Mouse (Mus musculus) CH12.LX (cell line): Measurements from ENCODE around the gene Celf2. TPM values are rescaled to one million over a fixed set of nuclear protein-coding genes. Genes with fewer than 3 reads are reported as not detected.

Source experiments
- DNase-seq: peaks from one replicate; pipeline ENCODE4 v3.0.0-alpha.2; 2013; ENCODE audit errors: extremely low read depth
- H3K27ac ChIP-seq: 2 replicates; pipeline ENCODE4 v1.5.1; 2012; ENCODE audit warnings: low read depth, mild to moderate bottlenecking, control low read depth, moderate library complexity; ENCODE audit not compliant: insufficient read depth
- H3K27me3 ChIP-seq: replicated peaks from 2 replicates; pipeline ENCODE3; 2012; ENCODE audit warnings: inconsistent platforms
- H3K36me3 ChIP-seq, 2 experiments: replicated peaks in 1 of 2; 2 replicates each; pipeline versions ENCODE3 to v1.6.1; 2012; ENCODE audit warnings: inconsistent platforms in 1 of 2, low read length in 1 of 2, mild to moderate bottlenecking in 1 of 2, mixed read lengths in 1 of 2, moderate library complexity in 1 of 2; ENCODE audit not compliant: control insufficient read depth in 1 of 2, insufficient read depth in 1 of 2
- H3K4me1 ChIP-seq, 2 experiments: 2 replicates each; pipeline ENCODE4 v1.6.1; 2012; ENCODE audit warnings: inconsistent platforms in 1 of 2, moderate library complexity in 1 of 2; ENCODE audit not compliant: insufficient read depth in 2 of 2, control insufficient read depth in 1 of 2
- H3K4me2 ChIP-seq: 2 replicates; pipeline ENCODE4 v1.6.1; 2012; ENCODE audit warnings: low read depth, mild to moderate bottlenecking, control low read depth; ENCODE audit not compliant: poor library complexity, insufficient read depth, severe bottlenecking
- H3K4me3 ChIP-seq, 3 experiments: fragments of 150-350 bp in 1 of 3; sonication (generic) in 1 of 3; replicated peaks in 1 of 3; 2 replicates each; pipeline versions ENCODE3 to v1.5.1; 2011 to 2012; ENCODE audit warnings: low read depth in 2 of 3, low read length in 2 of 3, mild to moderate bottlenecking in 2 of 3, moderate library complexity in 2 of 3, control low read depth in 1 of 3, improper control_type of control experiment in 1 of 3, inconsistent platforms in 1 of 3, mixed read lengths in 1 of 3; ENCODE audit not compliant: poor library complexity in 1 of 3
- H3K79me2 ChIP-seq: replicated peaks from 2 replicates; pipeline ENCODE4 v1.6.1; 2012; ENCODE audit warnings: mild to moderate bottlenecking, moderate library complexity; ENCODE audit not compliant: control insufficient read depth, poor library complexity, insufficient read depth, severe bottlenecking; ENCODE audit errors: extremely low read depth
- H3K9ac ChIP-seq: 2 replicates; pipeline ENCODE4 v1.6.1; 2012; ENCODE audit warnings: low read depth, mild to moderate bottlenecking, control low read depth, moderate library complexity; ENCODE audit not compliant: insufficient read depth
- H3K9me3 ChIP-seq: replicated peaks from 2 replicates; pipeline ENCODE3; 2012; ENCODE audit warnings: low read length, inconsistent platforms, mixed read lengths
- BHLHE40 ChIP-seq: IDR thresholded peaks from 2 replicates; pipeline ENCODE4 v1.6.1; 2011; ENCODE audit warnings: mild to moderate bottlenecking, low read depth, low read length, improper control_type of control experiment
- CHD2 ChIP-seq: IDR thresholded peaks from 2 replicates; pipeline ENCODE4 v1.6.1; 2011; ENCODE audit warnings: low read length, improper control_type of control experiment
- CTCF ChIP-seq, 2 experiments: IDR thresholded peaks in 1 of 2; conservative IDR thresholded peaks in 1 of 2; 2 replicates each; pipeline ENCODE4 v1.5.1; 2011 to 2012; ENCODE audit warnings: low read depth in 2 of 2, low read length in 2 of 2, improper control_type of control experiment in 1 of 2, inconsistent platforms in 1 of 2, mild to moderate bottlenecking in 1 of 2, moderate library complexity in 1 of 2
- E2F4 ChIP-seq: IDR thresholded peaks from 2 replicates; pipeline ENCODE4 v1.6.1; 2011; ENCODE audit warnings: low read depth, low read length, improper control_type of control experiment; ENCODE audit not compliant: insufficient replicate concordance
- EP300 ChIP-seq: IDR thresholded peaks from 2 replicates; pipeline ENCODE4 v1.6.1; 2011; ENCODE audit warnings: low read length, improper control_type of control experiment
- ETS1 ChIP-seq: conservative IDR thresholded peaks from 2 replicates; pipeline ENCODE4 v1.6.1; 2012; ENCODE audit warnings: low read depth, mild to moderate bottlenecking, inconsistent platforms, low read length, improper control_type of control experiment, moderate library complexity
- GABPA ChIP-seq: IDR thresholded peaks from 2 replicates; pipeline ENCODE4 v1.6.1; 2012; ENCODE audit warnings: low read depth, low read length, improper control_type of control experiment, inconsistent platforms; ENCODE audit not compliant: insufficient replicate concordance
- IRF4 ChIP-seq: IDR thresholded peaks from 2 replicates; pipeline ENCODE4 v1.6.1; 2014; ENCODE audit warnings: low read depth, mild to moderate bottlenecking, inconsistent platforms, low read length, improper control_type of control experiment
- JUN ChIP-seq: IDR thresholded peaks from 2 replicates; pipeline ENCODE4 v1.6.1; 2011; ENCODE audit warnings: low read depth, mild to moderate bottlenecking, low read length, improper control_type of control experiment, moderate library complexity; ENCODE audit not compliant: insufficient read depth
- JUND ChIP-seq: conservative IDR thresholded peaks from 2 replicates; pipeline ENCODE4 v1.6.1; 2011; ENCODE audit warnings: low read depth, low read length, improper control_type of control experiment
- KAT2A ChIP-seq: IDR thresholded peaks from 2 replicates; pipeline ENCODE4 v1.6.1; 2012; ENCODE audit warnings: low read length, improper control_type of control experiment, inconsistent platforms; ENCODE audit not compliant: insufficient replicate concordance
- MAX ChIP-seq: IDR thresholded peaks from 2 replicates; pipeline ENCODE4 v1.6.1; 2011; ENCODE audit warnings: low read length, improper control_type of control experiment
- MAZ ChIP-seq: IDR thresholded peaks from 2 replicates; pipeline ENCODE4 v1.6.1; 2012; ENCODE audit warnings: low read depth, mild to moderate bottlenecking, inconsistent platforms, low read length, improper control_type of control experiment, moderate library complexity
- MEF2A ChIP-seq: IDR thresholded peaks from 2 replicates; pipeline ENCODE4 v1.6.1; 2014; ENCODE audit warnings: low read depth, mild to moderate bottlenecking, inconsistent platforms, low read length, improper control_type of control experiment, borderline replicate concordance
- PAX5 ChIP-seq: IDR thresholded peaks from 2 replicates; pipeline ENCODE4 v1.6.1; 2012; ENCODE audit warnings: low read length, inconsistent platforms, mixed read lengths
- RAD21 ChIP-seq: IDR thresholded peaks from 2 replicates; pipeline ENCODE4 v1.6.1; 2011; ENCODE audit warnings: low read depth, mild to moderate bottlenecking, low read length, improper control_type of control experiment, moderate library complexity
- RCOR1 ChIP-seq: conservative IDR thresholded peaks from 2 replicates; pipeline ENCODE4 v1.6.1; 2012; ENCODE audit warnings: low read depth, mild to moderate bottlenecking, inconsistent platforms, low read length, improper control_type of control experiment
- SIN3A ChIP-seq: IDR thresholded peaks from 2 replicates; pipeline ENCODE4 v1.6.1; 2012; ENCODE audit warnings: low read length, improper control_type of control experiment, inconsistent platforms
- SMC3 ChIP-seq: IDR thresholded peaks from 2 replicates; pipeline ENCODE4 v1.6.1; 2011; ENCODE audit warnings: low read depth, low read length, improper control_type of control experiment
- UBTF ChIP-seq: IDR thresholded peaks from 2 replicates; pipeline ENCODE4 v1.6.1; 2012; ENCODE audit warnings: low read depth, mild to moderate bottlenecking, inconsistent platforms, low read length, improper control_type of control experiment, moderate library complexity
- USF1 ChIP-seq: IDR thresholded peaks from 2 replicates; pipeline ENCODE4 v1.6.1; 2014; ENCODE audit warnings: low read depth, mild to moderate bottlenecking, inconsistent platforms, low read length, improper control_type of control experiment
- USF2 ChIP-seq: conservative IDR thresholded peaks from 2 replicates; pipeline ENCODE4 v1.6.1; 2011; ENCODE audit warnings: low read depth, low read length, improper control_type of control experiment
- ZC3H11A ChIP-seq: IDR thresholded peaks from 2 replicates; pipeline ENCODE4 v1.6.1; 2012; ENCODE audit warnings: low read depth, mild to moderate bottlenecking, inconsistent platforms, low read length, improper control_type of control experiment
- ZKSCAN1 ChIP-seq: IDR thresholded peaks from 2 replicates; pipeline ENCODE4 v1.6.1; 2012; ENCODE audit warnings: low read depth, inconsistent platforms, low read length, improper control_type of control experiment, borderline replicate concordance
- ZMIZ1 ChIP-seq: IDR thresholded peaks from 2 replicates; pipeline ENCODE4 v1.6.1; 2012; ENCODE audit warnings: low read depth, mild to moderate bottlenecking, inconsistent platforms, low read length, improper control_type of control experiment
- ZNF384 ChIP-seq: IDR thresholded peaks from 2 replicates; pipeline ENCODE4 v1.6.1; 2012; ENCODE audit warnings: low read depth, low read length, improper control_type of control experiment, inconsistent platforms
- dilution Hi-C: fragments of 300-500 bp; cut with MboI; formaldehyde crosslinking; loops from 2 replicates; pipeline ENCODE4 v1.14.3; 2020; ENCODE audit warnings: low sequenced_read_pairs; ENCODE audit not compliant: extremely low pct_unique_long_range_greater_than_20kb, extremely low pct_ligation_motif_present
- in situ Hi-C: fragments of 300-500 bp; cut with MboI; formaldehyde crosslinking; loops from 3 replicates; pipeline ENCODE4 v1.14.3; 2019; ENCODE audit warnings: low sequenced_read_pairs, low pct_ligation_motif_present, low pct_unique_long_range_greater_than_20kb, mixed read lengths
- polyA plus RNA-seq: library from polyadenylated mRNA; unstranded; fragments of >175 nt; gene quantifications from 2 replicates; pipeline ENCODE4 v1.2.1, GENCODE M21; 2012; ENCODE audit warnings: low read depth; ENCODE audit not compliant: insufficient read length
- total RNA-seq, 2 experiments: library from RNA; depleted of rRNA; stranded (reverse); fragments of 300-350 nt in 1 of 2; fragments of >200 nt in 1 of 2; gene quantifications; 2 replicates each; pipeline ENCODE4 v1.2.3; 2012 to 2014

The Celf2 gene
- total and polyA plus RNA-seq, 3 experiments: 51.0 to 143 (median 103) TPM

DNA sequence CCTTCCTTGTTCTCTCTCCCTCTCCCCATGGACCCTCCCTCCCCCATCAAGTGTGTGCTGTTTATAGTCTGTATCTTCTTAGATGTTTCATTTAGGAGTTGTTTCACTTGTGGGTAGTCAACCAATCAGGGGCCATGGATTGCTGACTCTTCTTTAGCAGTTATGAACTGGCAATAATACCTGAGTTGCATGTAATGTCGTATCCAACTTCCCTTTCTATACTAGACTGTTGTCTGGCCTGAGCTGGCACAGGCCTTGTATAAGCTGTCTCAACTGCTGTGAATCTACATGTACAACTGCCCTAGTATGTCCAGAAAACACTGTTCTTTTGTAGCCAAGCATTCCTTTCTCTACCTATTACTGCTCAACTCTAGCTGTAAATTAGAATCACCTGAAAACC, 813.0 kb downstream of the Celf2 start:
- Histone ChIP-seq H3K4me3 (no peak overlapping the region), H3K79me2 (peaks cover 53% of the 10 kb centered on the region)
- no peak for DNase-seq
- TF ChIP-seq ZKSCAN1: no peak
- TF ChIP-seq RCOR1: no peak
- TF ChIP-seq IRF4: no peak
- TF ChIP-seq, all 38 proteins: peak for 0
- peaks cover 16 to 79% of the 10 kb centered on the region in 2 experiments for H3K4me1 ChIP-seq
- no peak overlapping the region for H3K9ac ChIP-seq
- H3K9me3 ChIP-seq: no peaks in the 10 kb centered on the region
- H3K27ac ChIP-seq: peak overlapping the region; percentile 66
- no peaks in the 10 kb centered on the region for H3K27me3 ChIP-seq
- dilution Hi-C loops: no loop called here
- no peak overlapping the region for H3K4me2 ChIP-seq
- in situ Hi-C loops: no loop called here
- peaks cover 6 to 38% of the 10 kb centered on the region in 2 experiments for H3K36me3 ChIP-seq

DNA sequence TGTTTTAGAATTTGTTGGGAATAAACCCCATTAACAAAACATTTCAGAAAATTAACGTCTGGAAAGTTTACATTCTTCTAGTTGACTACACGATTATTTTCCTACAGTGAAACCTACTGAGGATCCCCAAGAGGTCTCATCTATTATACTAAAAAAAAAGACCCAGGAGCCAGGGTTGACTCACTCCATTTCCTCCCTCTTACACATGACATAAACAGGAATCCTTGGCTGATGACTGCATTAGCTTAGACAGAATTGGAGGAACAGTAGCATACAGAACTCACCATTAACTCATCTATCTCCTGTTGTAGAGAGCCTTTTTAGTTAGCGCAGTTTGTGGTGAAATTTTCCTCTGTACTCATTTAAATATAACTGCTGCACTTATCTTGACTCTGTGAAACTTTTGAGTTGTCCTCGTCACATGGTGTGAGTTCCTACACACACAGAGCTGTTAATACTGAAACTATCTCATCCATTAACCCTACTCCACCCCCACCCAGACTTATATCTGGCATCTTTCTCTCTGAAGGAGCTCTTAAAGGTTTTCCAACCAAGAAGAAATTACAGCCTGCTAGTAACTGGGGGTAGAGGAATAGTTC, 813.9 kb downstream of the Celf2 start:
- no peak overlapping the region for H3K4me3 ChIP-seq
- peaks cover 16 to 86% of the 10 kb centered on the region in 2 experiments for H3K4me1 ChIP-seq
- H3K9ac ChIP-seq: peak overlapping the region; percentile 60
- H3K79me2 ChIP-seq: peaks cover 55% of the 10 kb centered on the region
- H3K27ac ChIP-seq: peak overlapping the region; percentile 66
- peak overlapping the region; percentile 97 for H3K4me2 ChIP-seq
- in situ Hi-C loops (no loop called here), dilution Hi-C loops (no loop called here)
- peaks cover 6 to 38% of the 10 kb centered on the region in 2 experiments for H3K36me3 ChIP-seq
- TF ChIP-seq JUN (peak; percentile 49), CTCF (conservative IDR thresholded peaks at IDR 0.05 in 1 of 2, IDR thresholded peaks at IDR 0.05 in 1 of 2; ENCODE audit: low read depth in 2 of 2, low read length in 2 of 2) (no peak), MEF2A (peak; percentile 61; the same call in 1 of the 2 replicates), PAX5 (no peak), JUND (0 out of 2 replicates have a peak, but pooled peaks have one; percentile 48), MAX (peak; percentile 56; the same call in 1 of the 2 replicates), MAZ (no peak), CHD2 (0 out of 2 replicates have a peak, but pooled peaks have one; percentile 32), ZMIZ1 (no peak), ZNF384 (peak; percentile 78), SMC3 (no peak), BHLHE40 (peak; percentile 30; the same call in 1 of the 2 replicates), EP300 (peak; percentile 72), USF2 (no peak), E2F4 (no peak), ETS1 (peak; percentile 62), IRF4 (peak; percentile 45), USF1 (peak; percentile 29; the same call in 1 of the 2 replicates), KAT2A (no peak), SIN3A (peak; percentile 74), GABPA (no peak), ZC3H11A (no peak), UBTF (no peak), RAD21 (no peak; the same call in 1 of the 2 replicates)
- DNase-seq: peak; percentile 58
- H3K27me3 ChIP-seq: no peaks in the 10 kb centered on the region
- no peaks in the 10 kb centered on the region for H3K9me3 ChIP-seq
